Comparison of ENCODE assay signal across 8 mouse cellular contexts in genomic region chr12:55399128-55399677, GRCm38 (mm10). TPM values are rescaled to one million over a fixed set of nuclear protein-coding genes. Genes with fewer than 3 reads are reported as not detected.
DNase-seq lines count a peak whose midpoint lies in the region; ATAC-seq lines count a peak whose summit lies in the region.

No protein-coding gene starts in this region.

- WGBS in kidney, embryonic 15.5 days, result 1% methylated on average over 20 of the region's 20 CpGs
- WGBS in embryonic facial prominence, embryonic 10.5 days, result 1% methylated on average over 20 of the region's 20 CpGs
- WGBS in midbrain, embryonic 16.5 days, result 1% methylated on average over 20 of the region's 20 CpGs

- peak overlapping the region; percentile 86 for H3K4me2 ChIP-seq in kidney, embryonic 15.5 days
- peak overlapping the region; percentile 86 for H3K4me2 ChIP-seq in midbrain, embryonic 16.5 days (ENCODE audit: low read length)

- DNase-seq in kidney, adult 9 months, result no peak
- no peak for DNase-seq in embryonic facial prominence, embryonic 10.5 days (ENCODE audit: low spot score)
- DNase-seq in Muller cell, postnatal 12 days (ENCODE audit: inconsistent ontology term), result no peak
- no peak for DNase-seq in adrenal gland, adult 8-10 months

- peak overlapping the region; percentile 92 for H3K4me3 ChIP-seq in kidney, embryonic 15.5 days (replicated peaks)
- peak overlapping the region; percentile 97 for H3K4me3 ChIP-seq in embryonic facial prominence, embryonic 10.5 days
- H3K4me3 ChIP-seq in midbrain, embryonic 16.5 days (ENCODE audit: low read depth, low read length), result peak overlapping the region; percentile 98

- peak overlapping the region; percentile 88 for H3K9ac ChIP-seq in kidney, embryonic 15.5 days
- H3K9ac ChIP-seq in midbrain, embryonic 16.5 days (ENCODE audit: low read depth, low read length), result peak overlapping the region; percentile 92

- no peak; the same call in 1 of the 2 replicates for ATAC-seq in kidney, embryonic 15.5 days (replicated peaks; ENCODE audit: low FRiP score)
- peak; percentile 4 for ATAC-seq in inflammation-experienced regulatory T-cells, adult 6 months
- ATAC-seq in midbrain, embryonic 16.5 days, result peak; percentile 12
- no peak for ATAC-seq in CD4-positive, CD25-positive, alpha-beta regulatory T cell, adult 4 months

- peaks cover 18% of the 10 kb centered on the region for H3K4me1 ChIP-seq in kidney, embryonic 15.5 days
- H3K4me1 ChIP-seq in embryonic facial prominence, embryonic 10.5 days, result peaks cover 19% of the 10 kb centered on the region
- H3K4me1 ChIP-seq in midbrain, embryonic 16.5 days (ENCODE audit: control insufficient read depth, insufficient read depth, low read length), result peaks cover 17% of the 10 kb centered on the region

- no peaks in the 10 kb centered on the region for H3K9me3 ChIP-seq in kidney, embryonic 15.5 days (replicated peaks)
- no peaks in the 10 kb centered on the region for H3K9me3 ChIP-seq in embryonic facial prominence, embryonic 10.5 days
- H3K9me3 ChIP-seq in midbrain, embryonic 16.5 days (replicated peaks; ENCODE audit: control insufficient read depth, low read length, poor library complexity, severe bottlenecking), result no peaks in the 10 kb centered on the region

- H3K36me3 ChIP-seq in kidney, embryonic 15.5 days, result peaks cover 7% of the 10 kb centered on the region
- peaks cover 29% of the 10 kb centered on the region for H3K36me3 ChIP-seq in embryonic facial prominence, embryonic 10.5 days (replicated peaks)
- H3K36me3 ChIP-seq in midbrain, embryonic 16.5 days (ENCODE audit: control insufficient read depth, insufficient read depth, low read length), result no peaks in the 10 kb centered on the region

- no peaks in the 10 kb centered on the region for H3K27me3 ChIP-seq in kidney, embryonic 15.5 days
- no peaks in the 10 kb centered on the region for H3K27me3 ChIP-seq in embryonic facial prominence, embryonic 10.5 days (replicated peaks; ENCODE audit: low read depth, poor library complexity, severe bottlenecking)
- H3K27me3 ChIP-seq in midbrain, embryonic 16.5 days (ENCODE audit: control insufficient read depth, insufficient read depth, low read depth, low read length), result no peaks in the 10 kb centered on the region

- peak overlapping the region; percentile 95 for H3K27ac ChIP-seq in kidney, embryonic 15.5 days
- H3K27ac ChIP-seq in embryonic facial prominence, embryonic 10.5 days (replicated peaks), result peak overlapping the region; percentile 91
- peak overlapping the region; percentile 91 for H3K27ac ChIP-seq in midbrain, embryonic 16.5 days (ENCODE audit: low read length)

RNA-seq across cellular contexts. Expression of gene Psma6, which starts 15.2 kb away (rescaled TPM):
- 405 and 435 TPM in 2 replicates for polyA plus RNA-seq in kidney, embryonic 15.5 days (2015; fragmentation: Nextera tagmentation; extraction: Ambion mirVana)
- polyA plus RNA-seq in embryonic facial prominence, embryonic 10.5 days (2016; fragmentation: Nextera tagmentation; extraction: Ambion mirVana), result 510 and 513 TPM in 2 replicates
- polyA plus RNA-seq in inflammation-experienced regulatory T-cells, adult 6 months (2017; shearing (Covaris generic)), result 100 to 1,000 TPM; 255 to 323 (median 266) TPM
- 401 and 405 TPM in 2 replicates for polyA plus RNA-seq in midbrain, embryonic 16.5 days (2015; fragmentation: Nextera tagmentation; extraction: Ambion mirVana)
- polyA plus RNA-seq in CD4-positive, CD25-positive, alpha-beta regulatory T cell, adult 4 months (2017; shearing (Covaris generic)), result 100 to 1,000 TPM; 249 to 250 TPM
- total RNA-seq in adrenal gland, adult 8-10 months (2022), result 100 to 1,000 TPM; 196 to 232 (median 214) TPM

Comparison
In these comparisons a context has a peak if more than half of its experiments do, and no peak if none do; other contexts are left out.
1. ATAC-seq: peak in inflammation-experienced regulatory T-cells, adult 6 months (single experiment) and midbrain, embryonic 16.5 days (single experiment); none in kidney, embryonic 15.5 days (single experiment) and CD4-positive, CD25-positive, alpha-beta regulatory T cell, adult 4 months (single experiment).
2. Peak in every context shown above with its lines, with median percentiles within 50 percentile points of each other: H3K27ac ChIP-seq and H3K4me3 ChIP-seq.